Mouse (Mus musculus): ENCODE measurements around the gene 4930432K21Rik. TPM values are rescaled to one million over a fixed set of nuclear protein-coding genes. Genes with fewer than 3 reads are reported as not detected.

The 4930432K21Rik gene
- total and polyA plus RNA-seq, 2 experiments from 2014 or later = 2.7 to 5.9 TPM

DNA sequence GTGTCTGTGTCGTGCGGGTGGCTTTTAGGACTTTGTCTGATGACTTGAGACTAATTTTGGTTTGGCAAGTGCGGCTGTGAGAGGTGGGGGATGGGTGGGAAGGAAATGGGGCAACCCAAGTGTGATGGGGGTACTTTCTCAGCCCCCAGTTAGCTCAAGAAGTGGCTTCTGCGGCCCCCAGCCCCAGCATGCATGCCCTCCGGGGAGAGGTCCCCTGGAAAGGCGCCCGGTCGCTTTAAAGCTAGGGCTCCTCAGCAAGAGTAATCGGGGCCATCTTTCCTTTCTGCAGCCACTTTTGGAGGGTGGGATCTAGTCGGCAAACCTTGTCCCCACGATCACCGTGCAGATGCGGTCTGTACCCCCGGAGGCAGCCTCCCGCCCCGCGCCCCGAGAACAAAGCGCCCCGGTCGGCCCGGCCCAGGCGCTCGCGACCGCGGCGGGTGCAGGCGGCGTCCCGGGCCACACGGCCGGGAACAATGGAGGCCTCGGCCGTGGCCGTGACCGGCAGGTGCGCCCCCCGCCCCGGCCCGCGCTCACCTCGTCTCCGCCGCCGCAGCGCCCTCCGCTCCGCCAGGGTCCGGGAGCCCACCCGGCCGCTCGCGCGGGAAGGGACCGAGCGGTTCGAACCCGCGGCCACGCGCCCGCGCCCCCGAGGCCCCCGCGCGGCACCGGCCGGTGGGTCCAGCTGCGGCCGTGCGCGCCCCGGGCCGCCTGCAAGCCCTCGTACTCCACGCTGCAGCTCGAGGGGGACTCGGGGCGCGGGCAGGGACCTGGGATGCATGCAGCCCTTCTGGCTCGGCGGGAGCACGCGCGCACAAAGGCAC lies 35.6 kb downstream of the 4930432K21Rik start:
- WGBS = 1% methylated on average over 71 of the region's 87 CpGs
- peaks cover 29% of the 10 kb centered on the region for H3K4me1 ChIP-seq (ENCODE audit: insufficient read depth, low read length)

DNA sequence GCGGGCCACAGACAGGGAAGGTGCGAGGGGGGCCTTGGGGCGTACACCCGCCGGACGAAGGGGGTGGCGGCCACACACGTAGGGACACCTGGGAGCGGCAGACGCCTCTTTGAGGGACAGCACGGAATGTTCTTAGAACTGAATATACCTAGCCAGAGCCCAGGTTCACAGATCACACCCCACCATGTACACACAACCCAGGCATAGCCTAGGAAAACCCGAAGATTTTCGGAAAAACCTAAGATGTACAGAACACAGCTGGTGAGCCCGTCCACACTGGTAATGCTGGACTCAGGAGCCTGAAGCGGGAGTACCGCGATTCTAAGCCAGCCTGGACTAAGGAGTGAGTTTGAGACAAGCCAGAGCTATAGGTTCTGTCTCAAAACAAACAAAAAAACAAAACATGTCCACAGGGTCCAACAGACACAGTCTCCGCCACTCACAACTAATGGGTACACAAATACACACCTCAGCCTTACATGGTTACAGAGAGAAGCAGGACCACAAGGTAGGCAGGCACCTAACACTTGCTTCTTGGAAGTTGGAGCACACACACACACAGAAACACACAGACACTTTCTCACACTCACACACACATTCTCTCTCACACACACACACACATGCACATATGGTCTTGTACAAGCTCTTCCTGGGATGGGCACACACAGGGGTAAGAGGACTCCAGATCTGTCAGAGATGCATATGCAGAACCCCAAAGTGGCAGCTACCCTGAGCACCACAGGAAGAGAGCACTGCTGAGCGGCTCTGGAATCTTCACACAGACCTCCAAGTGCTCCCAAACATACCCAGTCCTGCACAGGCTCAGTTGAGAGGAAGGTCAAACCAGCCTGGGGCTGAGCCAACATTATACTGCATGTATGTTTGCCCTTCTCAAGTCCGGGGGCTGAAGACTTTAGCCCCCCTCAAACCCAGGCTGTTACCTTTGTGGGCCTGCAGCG lies 36.5 kb downstream of the 4930432K21Rik start:
- Histone ChIP-seq H3K9ac (replicated peaks; ENCODE audit: low read length) (peak overlapping the region; percentile 98), H3K27me3 (ENCODE audit: insufficient read depth, low read length) (no peaks in the 10 kb centered on the region), H3K4me1 (ENCODE audit: insufficient read depth, low read length) (peaks cover 29% of the 10 kb centered on the region), H3K4me3 (ENCODE audit: low read length) (peak overlapping the region; percentile 86), H3K27ac (peak overlapping the region; percentile 95), H3K9me3 (ENCODE audit: low read length) (no peaks in the 10 kb centered on the region), H3K36me3 (ENCODE audit: insufficient read depth, low read length) (no peaks in the 10 kb centered on the region), H3K4me2 (ENCODE audit: low read depth, low read length) (peak overlapping the region; percentile 83)
- no peak for DNase-seq (ENCODE audit: low spot score)
- no peak for TF ChIP-seq CTCF (IDR thresholded peaks at IDR 0.05; ENCODE audit: low read depth)
- ATAC-seq = peak; percentile 33
- 18% methylated on average over 21 of the region's 21 CpGs for WGBS

More for the DNA sequence above, 35.6 kb downstream of the 4930432K21Rik start:
- peak overlapping the region; percentile 83 for H3K4me2 ChIP-seq (ENCODE audit: low read depth, low read length)
- no peak for TF ChIP-seq CTCF (IDR thresholded peaks at IDR 0.05; ENCODE audit: low read depth)
- H3K4me3 ChIP-seq (ENCODE audit: low read length) = peak overlapping the region; percentile 86
- H3K27ac ChIP-seq = peak overlapping the region; percentile 95
- ATAC-seq (peak; percentile 46), DNase-seq (ENCODE audit: low spot score) (peak; percentile 76)
- H3K9me3 ChIP-seq (ENCODE audit: low read length) = no peaks in the 10 kb centered on the region
- H3K27me3 ChIP-seq (ENCODE audit: insufficient read depth, low read length) = no peaks in the 10 kb centered on the region
- H3K36me3 ChIP-seq (ENCODE audit: insufficient read depth, low read length) = no peaks in the 10 kb centered on the region
- H3K9ac ChIP-seq (replicated peaks; ENCODE audit: low read length) = peak overlapping the region; percentile 98

DNA sequence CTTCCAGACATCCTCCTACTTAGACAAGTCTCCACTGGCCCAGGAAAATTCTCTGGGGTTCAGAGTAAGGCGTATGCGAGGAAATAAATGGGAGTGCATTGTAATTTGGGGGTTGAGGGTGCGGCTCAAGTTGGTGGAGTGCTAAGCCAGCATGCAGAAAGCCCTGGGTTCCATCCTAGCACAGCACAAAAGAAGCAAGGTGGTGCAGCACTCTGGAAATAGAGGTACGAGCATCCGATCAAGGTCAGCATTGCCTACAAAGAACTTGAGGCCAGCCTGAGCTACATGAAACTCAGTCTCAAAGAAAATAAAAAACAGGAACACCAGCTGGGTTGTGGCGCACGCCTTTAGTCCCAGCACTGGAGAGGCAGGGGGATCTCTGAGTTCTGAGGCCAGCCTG lies 37.3 kb downstream of the 4930432K21Rik start, which contains the start of gene Nanos3:
Gene Nanos3, minus strand, starts transcription at position 101 of the 400 bp plus-strand sequence.
- DNase-seq (ENCODE audit: low spot score) (no peak), ATAC-seq (no peak)
- no peaks in the 10 kb centered on the region for H3K9me3 ChIP-seq (ENCODE audit: low read length)
- no peak for TF ChIP-seq CTCF (IDR thresholded peaks at IDR 0.05; ENCODE audit: low read depth)
- H3K27me3 ChIP-seq (ENCODE audit: insufficient read depth, low read length) = no peaks in the 10 kb centered on the region
- 96% methylated on average over 7 of the region's 7 CpGs for WGBS
- peak within 1 kb of the TSS; percentile 95 for H3K27ac ChIP-seq
- H3K36me3 ChIP-seq (ENCODE audit: insufficient read depth, low read length) = no peaks in the 10 kb centered on the region
- H3K4me2 ChIP-seq (ENCODE audit: low read depth, low read length) = peak within 1 kb of the TSS; percentile 83
- H3K4me3 ChIP-seq (ENCODE audit: low read length) = peak within 1 kb of the TSS; percentile 86
- H3K9ac ChIP-seq (replicated peaks; ENCODE audit: low read length) = peak within 1 kb of the TSS; percentile 98
- peaks cover 22% of the 10 kb centered on the region for H3K4me1 ChIP-seq (ENCODE audit: insufficient read depth, low read length)

DNA sequence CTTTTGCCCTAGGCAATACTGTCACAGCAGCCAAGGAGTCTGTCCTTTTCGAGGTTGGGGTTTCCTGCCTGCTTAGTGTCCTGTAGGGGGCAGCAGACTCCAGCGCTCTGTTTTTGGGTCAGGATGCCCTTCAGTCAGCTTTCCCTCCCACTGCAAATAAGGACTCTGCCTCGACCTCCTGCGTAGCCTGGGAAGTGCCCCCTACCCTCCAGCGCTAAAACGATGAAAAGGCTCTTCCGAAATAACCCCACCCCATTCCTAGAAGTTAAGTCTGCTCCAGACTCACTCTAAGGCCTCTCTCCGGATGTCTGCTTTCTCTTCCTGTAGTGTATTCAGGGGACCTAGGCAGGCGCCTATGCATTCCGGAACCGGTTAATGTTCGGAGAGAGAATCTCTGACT lies 38.7 kb downstream of the 4930432K21Rik start:
- ATAC-seq = peak; percentile 28
- H3K36me3 ChIP-seq (ENCODE audit: insufficient read depth, low read length) = no peaks in the 10 kb centered on the region
- WGBS = under 1% methylated on average over 12 of the region's 12 CpGs
- peak overlapping the region; percentile 20 for H3K4me3 ChIP-seq (ENCODE audit: low read length)
- H3K9ac ChIP-seq (replicated peaks; ENCODE audit: low read length) = 0 out of 2 replicates have a peak overlapping the region, but pooled peaks have one; percentile 6
- H3K27me3 ChIP-seq (ENCODE audit: insufficient read depth, low read length) = no peaks in the 10 kb centered on the region
- peaks cover 8% of the 10 kb centered on the region for H3K4me1 ChIP-seq (ENCODE audit: insufficient read depth, low read length)
- DNase-seq (ENCODE audit: low spot score) = peak; percentile 87
- H3K9me3 ChIP-seq (ENCODE audit: low read length) = no peaks in the 10 kb centered on the region
- peak overlapping the region; percentile 58 for H3K4me2 ChIP-seq (ENCODE audit: low read depth, low read length)
- TF ChIP-seq CTCF (IDR thresholded peaks at IDR 0.05; ENCODE audit: low read depth) = peak; percentile 94
- H3K27ac ChIP-seq = no peak overlapping the region

DNA sequence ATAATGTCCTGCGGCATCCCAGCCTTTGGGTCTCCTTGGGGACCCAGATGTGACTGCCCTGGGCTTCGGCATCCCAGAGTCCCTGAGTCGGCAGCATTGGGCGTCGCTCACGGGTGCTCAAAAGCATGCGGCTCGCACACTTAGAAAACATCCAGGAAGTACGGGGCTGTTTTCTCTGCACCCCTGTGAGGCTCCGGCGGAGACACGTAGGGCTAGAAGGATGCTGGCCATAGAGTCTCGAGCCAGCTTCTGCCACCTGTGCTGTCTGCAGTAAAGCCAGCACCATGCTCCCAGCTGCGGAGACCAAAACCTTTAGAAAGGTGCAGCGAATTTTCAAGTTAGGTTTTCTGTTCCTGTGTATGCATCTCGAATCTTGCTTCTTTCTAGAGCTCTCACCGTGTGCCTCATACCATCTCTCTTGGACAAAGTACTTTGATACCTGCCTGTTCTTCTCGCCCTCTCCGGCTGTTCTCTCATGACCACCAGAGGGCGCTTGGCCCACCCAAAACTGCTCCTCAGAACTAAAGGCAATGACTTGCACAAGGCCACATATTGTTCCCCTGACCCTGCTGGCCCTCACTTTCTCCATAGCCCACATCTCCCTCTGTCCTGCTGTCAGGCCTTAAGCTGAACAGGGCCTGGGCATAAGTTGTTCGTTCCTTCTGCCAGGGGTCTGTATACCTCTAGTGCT lies 39.4 kb downstream of the 4930432K21Rik start:
- H3K36me3 ChIP-seq (ENCODE audit: insufficient read depth, low read length) = no peaks in the 10 kb centered on the region
- WGBS = 8% methylated on average over 21 of the region's 21 CpGs
- peak; percentile 56 for DNase-seq (ENCODE audit: low spot score)
- H3K9me3 ChIP-seq (ENCODE audit: low read length) = no peaks in the 10 kb centered on the region
- TF ChIP-seq CTCF (IDR thresholded peaks at IDR 0.05; ENCODE audit: low read depth) = peak; percentile 77
- peak overlapping the region; percentile 58 for H3K4me2 ChIP-seq (ENCODE audit: low read depth, low read length)
- H3K4me3 ChIP-seq (ENCODE audit: low read length) = peak overlapping the region; percentile 20; the same call in 1 of the 2 replicates
- H3K27ac ChIP-seq = no peak overlapping the region
- no peaks in the 10 kb centered on the region for H3K27me3 ChIP-seq (ENCODE audit: insufficient read depth, low read length)
- ATAC-seq = no peak
- 0 out of 2 replicates have a peak overlapping the region, but pooled peaks have one; percentile 6 for H3K9ac ChIP-seq (replicated peaks; ENCODE audit: low read length)
- H3K4me1 ChIP-seq (ENCODE audit: insufficient read depth, low read length) = peaks cover 8% of the 10 kb centered on the region; the same call in 1 of the 2 replicates

DNA sequence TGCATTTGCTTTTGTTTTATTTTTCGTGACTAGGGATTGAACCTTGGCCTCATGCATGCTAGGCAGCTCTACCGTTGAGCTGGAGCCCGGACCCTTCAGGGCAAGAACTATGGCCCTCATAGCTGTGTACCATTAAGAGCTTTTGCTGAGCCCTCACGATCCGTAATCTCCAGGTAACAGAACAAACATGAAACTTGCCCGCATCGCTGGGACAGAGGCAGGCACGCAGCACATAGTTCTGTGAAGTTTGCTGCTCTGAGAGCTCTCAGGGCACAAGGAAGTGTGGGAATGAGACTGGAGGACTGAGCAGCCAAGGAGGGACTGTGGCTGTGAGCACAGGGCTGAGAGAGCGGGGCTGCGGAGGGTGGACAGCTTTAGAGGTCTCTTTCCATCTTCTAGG lies 40.8 kb downstream of the 4930432K21Rik start:
- Histone ChIP-seq H3K9me3 (ENCODE audit: low read length) (no peaks in the 10 kb centered on the region), H3K36me3 (ENCODE audit: insufficient read depth, low read length) (no peaks in the 10 kb centered on the region), H3K4me3 (ENCODE audit: low read length) (no peak overlapping the region), H3K4me1 (ENCODE audit: insufficient read depth, low read length) (no peaks in the 10 kb centered on the region; the same call in 1 of the 2 replicates), H3K27ac (no peak overlapping the region), H3K9ac (replicated peaks; ENCODE audit: low read length) (no peak overlapping the region), H3K27me3 (ENCODE audit: insufficient read depth, low read length) (no peaks in the 10 kb centered on the region), H3K4me2 (ENCODE audit: low read depth, low read length) (no peak overlapping the region)
- DNase-seq (ENCODE audit: low spot score) = no peak
- ATAC-seq = no peak
- 89% methylated on average over 10 of the region's 10 CpGs for WGBS
- no peak for TF ChIP-seq CTCF (IDR thresholded peaks at IDR 0.05; ENCODE audit: low read depth)

Data from hindbrain, postnatal 0 days (tissue).